Mouse (Mus musculus) R1 (cell line): ENCODE results near the gene BC035044.
A peak's percentile ranks its signal among the peaks of the same experiment; 100 is the strongest.
"Not testable (repeated sequence)": the region's sequence is repeated elsewhere in the genome, so short reads cannot be mapped to it uniquely, and the experiment has no call there.

ENCODE experiments used
- DNase-seq: peaks from one replicate; pipeline ENCODE4 v3.0.0-alpha.2; 2018; ENCODE audit warnings: low read depth, low spot score

BC035044 gene

DNA sequence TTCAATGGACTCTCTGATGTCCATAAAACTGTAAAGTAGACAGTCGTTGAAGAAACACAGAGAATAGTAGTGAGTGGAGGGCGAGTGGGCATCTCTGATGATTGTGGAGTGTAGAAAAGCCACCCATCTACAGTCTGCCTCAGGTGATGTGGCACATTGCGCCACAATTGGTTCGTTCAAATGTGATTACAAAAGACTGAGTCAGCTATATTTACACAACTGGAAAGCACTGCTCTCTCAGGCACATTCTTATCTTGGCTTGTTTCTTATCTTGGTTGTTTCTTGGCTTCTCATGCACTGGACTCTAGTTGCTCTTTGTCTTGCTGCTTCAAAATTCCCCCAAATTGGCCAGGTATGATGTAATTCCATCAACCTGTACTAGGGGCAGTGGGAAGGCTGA is 55.4 kb downstream of the BC035044 start:
- no peak for DNase-seq

DNA sequence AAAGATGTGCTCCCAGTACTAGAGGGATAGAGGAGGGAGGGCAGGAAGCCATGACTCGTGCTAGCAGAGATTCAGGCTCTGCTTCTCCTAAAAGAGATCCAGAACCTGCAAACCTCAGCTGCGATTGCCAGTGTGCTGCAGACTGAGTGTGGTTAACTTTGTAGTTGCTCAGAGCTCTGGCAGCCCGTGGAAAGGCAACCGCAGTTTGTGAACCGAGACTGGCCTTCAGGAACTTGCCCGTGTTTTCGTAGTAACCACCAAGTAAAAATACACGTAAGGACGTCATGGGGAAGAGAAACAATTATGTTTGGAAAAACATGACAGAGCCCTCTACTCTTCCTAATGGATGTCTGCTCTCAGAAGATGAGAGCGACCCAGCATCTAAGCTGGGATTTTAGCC is 57.9 kb downstream of the BC035044 start:
- no peak for DNase-seq

DNA sequence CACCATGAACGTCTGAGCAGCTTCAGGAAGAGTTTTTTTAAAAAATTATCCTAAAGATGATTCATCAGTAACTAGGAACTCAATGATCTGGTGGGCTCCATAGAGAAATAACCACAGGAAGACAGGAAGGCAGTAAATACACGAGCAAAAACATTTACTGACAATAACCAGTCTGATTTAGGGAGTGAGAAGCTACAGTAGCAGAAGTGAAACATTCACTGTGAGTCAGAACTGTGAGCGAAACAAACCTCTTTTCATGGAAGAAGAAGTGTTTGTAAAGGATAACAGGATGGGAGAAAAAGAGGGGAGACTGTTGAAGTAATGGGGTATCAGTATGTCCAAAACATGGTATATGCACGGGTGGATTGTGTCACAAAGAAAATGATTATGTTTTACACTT is 61.1 kb downstream of the BC035044 start:
- DNase-seq, result no peak

DNA sequence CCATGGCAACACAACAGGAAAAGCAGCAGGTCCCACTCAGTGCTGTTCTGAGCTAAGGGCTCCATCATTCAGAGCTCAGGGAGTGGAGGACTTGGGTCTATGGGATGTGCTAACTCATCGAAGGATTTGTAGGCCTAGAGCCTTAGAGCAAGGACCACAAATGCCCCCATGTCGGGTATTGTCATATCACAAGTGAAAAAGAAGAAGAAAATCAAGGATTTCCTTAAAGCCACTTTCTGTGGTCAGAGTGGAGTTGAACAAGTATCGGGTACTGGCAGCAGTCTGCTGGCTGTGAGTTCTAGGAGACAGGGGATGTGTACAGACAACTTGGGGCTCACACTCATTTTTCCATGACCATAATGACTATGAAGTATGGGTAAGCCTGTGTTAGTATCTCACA is 64.1 kb downstream of the BC035044 start:
- no peak for DNase-seq

DNA sequence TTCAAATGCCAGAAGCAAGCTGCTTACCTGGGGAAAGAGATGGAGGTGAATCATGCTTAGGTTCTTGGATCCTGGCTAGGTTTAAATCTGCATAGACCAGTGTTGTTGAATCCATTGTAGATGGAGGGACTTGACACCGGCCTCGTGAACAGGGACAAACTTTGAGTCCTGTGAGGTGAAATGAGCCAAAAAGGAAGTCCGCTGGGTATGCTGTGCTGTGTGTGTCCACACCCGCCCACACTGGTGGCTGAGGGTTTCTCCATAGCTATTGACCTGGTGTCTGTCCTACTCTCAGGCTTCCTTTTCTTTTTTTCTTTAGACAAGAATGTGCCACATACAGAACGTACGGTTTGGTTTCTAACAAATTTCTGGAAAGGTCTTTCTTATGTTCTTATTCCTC is 64.8 kb downstream of the BC035044 start, which contains the start of the genes Gm44511 and Klrb1b:
TSS of gene Gm44511 (minus strand) at position 184 of the 400 bp plus-strand sequence.
TSS of gene Klrb1b (minus strand) at position 200 of the 400 bp plus-strand sequence.
- no peak for DNase-seq

DNA sequence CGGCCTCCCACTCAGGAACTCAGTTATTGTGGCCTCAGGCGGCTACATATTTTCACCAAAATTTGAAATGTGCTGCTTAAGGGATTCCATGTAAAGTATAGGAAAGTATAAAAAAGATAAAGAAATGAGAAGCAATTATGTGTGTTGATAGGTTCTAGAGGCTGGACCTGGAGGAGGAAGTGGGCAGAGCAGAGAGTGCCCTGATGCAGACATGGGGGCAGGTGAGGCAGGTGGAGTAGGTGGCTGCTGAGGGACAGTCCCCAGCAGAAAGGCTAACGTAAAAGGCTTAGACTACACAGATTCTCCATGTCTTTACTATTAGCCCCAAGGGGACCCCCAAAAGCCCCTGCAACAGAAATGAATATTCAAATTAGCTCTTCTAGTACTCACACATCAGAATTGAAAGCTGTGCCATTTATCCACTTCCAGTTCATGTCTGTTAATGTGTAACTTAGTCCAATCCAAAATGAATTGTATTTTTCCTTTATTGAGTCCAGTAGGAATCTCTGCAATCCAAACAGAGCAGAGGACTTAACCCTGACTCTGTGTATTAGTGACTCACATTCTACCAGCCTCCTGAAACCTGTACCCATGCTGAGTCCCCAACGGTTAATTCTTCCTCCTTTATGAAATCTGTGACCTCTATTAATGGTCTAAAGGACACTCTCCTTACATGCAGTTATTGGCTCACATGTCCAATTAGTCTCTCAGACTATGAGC is 72.7 kb downstream of the BC035044 start:
- DNase-seq, result no peak

DNA sequence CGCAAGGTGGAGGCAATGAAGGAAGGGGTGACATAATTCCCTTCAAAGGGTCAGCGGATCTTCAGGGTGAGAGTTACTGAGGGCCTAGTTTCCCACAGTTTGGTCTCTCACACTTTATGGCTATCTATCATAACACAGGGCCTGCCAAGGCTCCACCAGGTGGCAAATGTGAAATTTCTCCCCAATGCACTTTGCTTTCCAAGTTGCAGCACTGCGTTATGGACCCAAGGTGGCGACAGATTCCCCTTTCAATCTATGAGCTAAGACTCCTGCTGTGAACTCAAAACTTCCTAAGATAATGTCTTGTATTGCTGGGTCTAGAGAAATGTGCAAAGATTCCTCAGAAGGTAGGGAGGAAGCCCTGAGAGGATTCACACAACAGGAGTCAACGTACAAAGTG is 82.4 kb downstream of the BC035044 start:
- no peak for DNase-seq

DNA sequence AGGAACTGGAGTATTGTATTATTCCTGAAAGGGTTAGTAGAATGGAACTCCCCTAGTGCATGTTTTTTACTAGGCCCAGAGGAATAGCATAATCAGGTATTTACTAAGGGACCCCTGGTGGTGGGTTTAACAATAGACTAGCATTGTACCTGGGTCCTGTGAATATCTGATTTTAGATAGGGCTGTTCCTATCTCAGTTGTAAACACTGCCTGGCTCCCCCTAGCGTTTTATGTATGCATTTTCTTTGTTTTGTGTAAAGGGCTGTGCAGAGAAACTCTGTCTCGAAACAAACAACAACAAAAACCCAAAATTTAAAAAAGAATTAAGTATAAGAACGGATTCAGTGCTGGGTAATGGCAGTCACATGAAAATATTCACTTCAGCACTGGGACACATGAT is 83.9 kb downstream of the BC035044 start:
- peak; percentile 46 for DNase-seq

DNA sequence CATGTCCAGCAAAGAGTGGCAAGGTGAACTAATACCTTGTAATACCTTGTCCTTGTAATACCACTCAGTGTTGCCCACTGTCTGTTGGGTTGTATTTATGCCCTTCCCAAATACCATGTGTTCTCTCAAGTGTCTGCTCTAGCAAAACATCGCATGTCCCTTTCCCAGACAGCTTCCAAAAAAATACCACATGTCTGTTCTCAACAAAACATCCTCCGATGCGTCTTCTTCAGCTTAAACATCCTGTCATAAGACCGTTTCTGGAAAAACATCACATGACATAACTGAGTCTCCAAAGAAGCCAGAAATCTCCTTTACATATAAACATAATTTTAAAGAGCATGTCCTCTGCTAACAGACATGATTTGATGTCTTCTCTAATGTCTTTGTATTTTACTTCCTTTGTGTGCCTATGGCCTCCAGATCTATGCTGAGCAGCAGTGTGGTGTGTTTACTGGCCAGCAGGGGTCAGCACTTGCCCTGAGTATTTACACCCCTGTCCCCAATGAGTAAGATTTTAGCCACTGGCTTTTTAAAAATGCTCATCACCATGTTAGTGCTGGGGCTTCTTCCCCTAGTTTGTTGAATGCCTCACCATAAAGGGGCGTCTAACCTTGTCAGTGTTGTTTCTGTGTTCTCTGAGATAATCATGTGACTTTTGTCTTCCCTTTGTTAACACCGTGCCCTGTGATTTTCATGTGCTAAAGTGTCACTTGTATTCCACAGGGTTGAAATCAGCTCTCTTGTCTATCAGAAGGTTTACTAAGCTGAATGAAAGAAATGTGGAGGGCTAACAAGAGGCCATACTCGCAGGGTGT is 85.9 kb downstream of the BC035044 start:
- peak; percentile 72 for DNase-seq

DNA sequence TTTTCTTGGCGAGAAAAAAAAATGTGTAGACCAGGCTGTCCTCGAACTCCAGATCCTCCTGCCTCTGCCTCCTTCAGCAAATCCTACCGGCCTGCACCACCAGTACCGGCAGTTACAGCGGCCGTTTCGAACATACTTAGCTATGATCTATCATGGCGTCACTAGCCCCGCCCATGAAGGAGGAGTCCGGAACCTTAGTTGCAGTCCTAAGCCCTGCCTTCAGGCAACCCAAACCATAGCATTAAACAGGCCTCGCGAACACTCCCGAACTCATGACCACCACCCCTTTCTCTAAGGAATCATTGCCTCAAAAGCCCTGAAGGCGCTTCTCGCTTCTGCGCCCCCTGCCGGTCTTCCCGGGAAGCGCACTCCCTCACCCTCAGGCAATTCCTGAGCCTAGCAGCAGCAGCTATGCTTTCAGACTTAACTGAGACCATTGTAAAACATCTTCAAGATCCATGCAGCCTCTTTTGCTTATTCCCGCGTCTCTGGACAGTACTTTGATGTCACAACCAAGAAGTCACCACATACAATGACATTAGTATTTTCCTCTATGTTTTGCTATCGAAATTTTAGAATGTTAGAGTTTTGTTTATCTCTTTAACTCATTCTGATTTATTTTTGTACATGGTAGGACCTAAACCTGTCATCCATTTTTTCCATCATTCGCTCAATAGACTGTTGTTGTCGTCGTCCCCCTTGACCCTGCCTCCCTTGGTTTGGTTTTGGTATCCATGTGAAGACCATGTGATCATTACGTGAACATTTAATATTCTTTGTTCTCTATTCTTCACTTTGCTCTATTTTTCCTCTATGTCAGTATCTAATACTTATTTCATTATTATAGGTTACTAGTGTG is 87.7 kb downstream of the BC035044 start:
- peak; percentile 98 for DNase-seq

DNA sequence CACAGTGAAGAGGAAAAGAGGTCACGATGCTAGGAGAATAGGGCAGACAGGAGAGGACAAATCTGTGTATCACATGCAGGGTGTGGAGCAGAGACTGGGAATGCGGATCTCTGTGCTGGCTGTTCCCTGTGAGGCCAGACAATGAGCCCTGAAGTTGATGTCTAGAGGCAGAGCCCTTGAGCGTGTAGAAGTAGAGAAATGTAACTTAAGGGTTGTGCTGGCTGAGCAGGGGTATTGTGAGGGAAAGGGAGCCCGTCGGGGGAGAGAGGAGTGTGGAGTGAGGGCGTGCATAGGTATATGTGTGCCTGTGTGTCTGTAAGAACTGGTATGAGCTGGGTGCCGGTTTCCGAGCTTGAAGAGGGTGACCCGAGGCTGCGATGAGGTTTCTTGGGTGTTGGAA is 88.4 kb downstream of the BC035044 start:
- no peak for DNase-seq

DNA sequence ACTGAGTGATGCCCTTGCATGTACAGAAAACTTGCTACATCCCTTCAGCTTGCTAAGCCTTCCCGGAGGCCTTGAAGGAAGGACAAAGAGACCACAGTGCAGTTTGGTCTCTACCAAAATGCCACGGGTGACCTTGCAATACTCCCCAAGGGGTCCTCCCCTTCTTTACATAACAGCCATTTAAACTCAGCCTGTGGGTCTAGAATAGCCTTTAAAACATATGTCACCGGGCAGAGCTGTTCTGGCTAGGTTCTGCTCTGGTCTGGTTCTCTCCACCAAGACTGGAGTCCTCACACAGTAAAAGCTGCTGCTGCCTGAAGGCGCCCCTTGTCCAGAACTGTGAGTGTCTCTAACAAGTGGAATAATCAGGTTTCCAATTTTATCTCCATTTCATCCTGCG is 90.2 kb downstream of the BC035044 start:
- DNase-seq, result not testable (repeated sequence)

DNA sequence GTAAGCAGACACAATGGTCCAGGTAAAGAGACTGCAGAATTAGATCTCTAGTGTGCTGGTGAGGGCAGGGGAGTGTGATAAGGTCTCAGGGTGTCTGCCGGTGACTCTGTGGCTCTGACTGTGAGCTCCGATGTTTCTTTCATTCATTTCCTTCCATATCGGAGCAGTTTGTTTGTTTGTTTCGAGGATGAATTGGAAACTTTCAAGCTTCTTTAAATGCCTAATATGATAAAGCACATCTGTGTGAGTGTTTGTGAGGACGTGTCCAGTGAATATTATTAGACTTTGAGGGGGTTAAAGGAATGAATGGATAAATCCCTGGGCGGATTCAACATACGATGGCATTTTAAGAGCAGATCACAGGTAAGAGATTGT is 91.0 kb downstream of the BC035044 start:
- peak; percentile 50 for DNase-seq

DNA sequence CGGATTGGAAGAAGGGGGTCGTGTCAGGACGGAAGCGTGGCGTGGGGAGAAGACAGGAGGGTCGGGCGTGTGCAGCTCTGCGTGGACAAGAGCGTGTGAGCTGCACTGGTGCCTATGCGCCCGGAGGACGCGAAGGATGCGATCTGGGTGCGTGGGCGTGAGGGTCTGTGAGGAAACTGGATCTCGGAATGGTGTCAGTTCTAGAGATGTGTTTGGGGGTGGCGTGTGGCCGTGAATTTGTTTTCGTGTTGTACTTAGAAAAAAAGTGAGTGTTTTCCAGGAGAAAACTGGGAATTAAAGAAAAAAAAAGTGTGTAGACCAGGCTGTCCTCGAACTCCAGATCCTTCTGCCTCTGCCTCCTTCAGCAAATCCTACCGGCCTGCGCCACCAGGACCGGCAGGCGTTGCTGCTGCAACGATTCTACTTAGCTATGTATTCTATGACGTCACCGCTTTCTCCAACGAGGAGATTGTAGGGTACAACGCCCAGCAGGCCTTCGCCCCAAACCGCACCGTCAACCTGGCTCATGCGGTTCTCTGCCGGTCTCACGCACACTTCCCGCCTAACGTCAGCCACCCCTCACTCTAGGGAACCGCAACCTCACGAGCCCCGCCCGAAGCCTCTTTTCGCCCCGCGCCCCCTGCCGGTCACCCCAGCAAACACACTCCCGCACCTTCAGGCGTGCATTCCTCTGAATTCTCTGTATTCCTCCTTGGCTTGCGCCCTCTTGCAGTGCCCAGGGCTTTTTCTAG is 91.6 kb downstream of the BC035044 start:
- peak; percentile 78 for DNase-seq
